Mouse (Mus musculus) telencephalon, adult 2 months (tissue): ENCODE results near the gene Atf7.

Source experiments
- DNase-seq: peaks from one replicate; pipeline ENCODE4 v3.0.0-alpha.2; 2011; ENCODE audit warnings: low read depth, low spot score

The Atf7 gene

GRCm38 (mm10) chr15:102547478-102547877, 77.8 kb downstream of the Atf7 start:
- no peak for DNase-seq

DNA sequence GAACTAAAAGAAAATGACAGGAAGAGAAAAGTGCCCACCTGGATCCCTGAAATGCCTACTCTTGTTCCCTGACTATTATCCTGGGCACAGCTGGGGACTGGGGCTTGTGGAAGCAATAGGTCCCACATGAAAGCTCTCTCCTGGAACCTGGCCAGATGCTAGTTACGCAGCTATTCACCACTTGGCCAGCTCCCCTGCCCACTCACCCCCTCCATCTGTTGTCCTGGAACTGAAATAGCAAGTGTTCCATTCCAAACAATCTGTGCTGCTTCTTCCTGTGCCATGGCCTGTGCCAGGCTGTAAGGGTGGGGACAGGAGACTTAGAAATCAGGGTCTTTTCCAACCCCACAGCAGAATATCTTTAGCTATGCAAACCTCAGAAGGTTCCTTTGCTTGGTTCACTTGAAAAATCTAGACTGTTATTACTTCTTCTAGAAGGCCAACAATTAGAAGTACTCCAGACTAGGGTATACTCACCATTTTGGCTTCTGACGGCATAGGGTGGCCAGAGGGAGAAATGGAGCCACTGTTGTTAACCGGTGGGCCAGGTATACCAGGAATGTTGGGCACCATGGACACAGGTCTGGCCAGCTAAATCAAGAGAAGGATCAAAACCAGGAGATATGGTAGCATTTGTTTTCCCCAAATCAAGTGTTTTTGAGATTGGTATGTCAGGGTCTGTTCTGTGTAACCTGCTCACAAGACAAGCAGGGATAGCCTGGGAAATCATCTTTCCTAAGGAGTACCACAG, 78.4 kb downstream of the Atf7 start:
- peak; percentile 91 for DNase-seq

GRCm38 (mm10) chr15:102546246-102546645, 79.0 kb downstream of the Atf7 start:
- DNase-seq = no peak

DNA sequence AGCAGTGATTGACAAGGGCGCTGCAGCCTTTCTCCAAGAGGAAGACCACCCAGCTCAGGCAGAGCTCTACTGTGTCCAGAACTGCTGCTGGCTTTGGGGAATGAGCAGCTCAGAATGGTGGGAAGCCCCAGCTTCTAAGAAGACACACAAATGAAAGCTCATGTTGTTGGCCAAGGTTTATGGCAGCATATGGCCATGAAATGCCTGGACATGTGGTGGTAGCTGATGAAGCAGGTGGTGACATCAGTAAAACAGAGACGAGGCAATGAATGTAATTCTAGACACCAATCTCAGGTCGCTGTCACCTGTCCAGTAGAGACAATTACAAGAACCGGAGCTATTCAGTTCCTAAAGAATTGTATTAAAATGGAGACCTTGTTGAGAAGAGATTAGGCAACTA, 80.5 kb downstream of the Atf7 start:
- no peak for DNase-seq

DNA sequence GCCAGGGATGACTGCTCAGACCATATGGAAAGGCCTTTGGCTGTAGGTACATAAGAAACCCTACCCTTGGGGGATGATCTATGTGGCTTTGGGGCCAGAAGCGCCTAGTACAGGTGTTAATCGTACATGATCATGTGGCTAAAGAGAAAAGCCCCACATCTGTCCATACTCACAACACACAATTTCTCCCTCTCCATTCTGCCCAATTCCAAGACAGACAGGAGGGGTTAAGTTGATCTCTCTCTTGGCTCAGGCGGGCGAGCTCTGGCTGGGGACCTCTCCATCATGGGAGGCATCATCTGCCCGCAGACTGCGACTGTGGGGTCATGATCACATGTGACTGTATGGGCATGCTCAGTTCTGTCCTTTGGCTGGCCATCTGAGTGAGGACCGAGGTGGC, 91.3 kb downstream of the Atf7 start:
- DNase-seq = no peak

DNA sequence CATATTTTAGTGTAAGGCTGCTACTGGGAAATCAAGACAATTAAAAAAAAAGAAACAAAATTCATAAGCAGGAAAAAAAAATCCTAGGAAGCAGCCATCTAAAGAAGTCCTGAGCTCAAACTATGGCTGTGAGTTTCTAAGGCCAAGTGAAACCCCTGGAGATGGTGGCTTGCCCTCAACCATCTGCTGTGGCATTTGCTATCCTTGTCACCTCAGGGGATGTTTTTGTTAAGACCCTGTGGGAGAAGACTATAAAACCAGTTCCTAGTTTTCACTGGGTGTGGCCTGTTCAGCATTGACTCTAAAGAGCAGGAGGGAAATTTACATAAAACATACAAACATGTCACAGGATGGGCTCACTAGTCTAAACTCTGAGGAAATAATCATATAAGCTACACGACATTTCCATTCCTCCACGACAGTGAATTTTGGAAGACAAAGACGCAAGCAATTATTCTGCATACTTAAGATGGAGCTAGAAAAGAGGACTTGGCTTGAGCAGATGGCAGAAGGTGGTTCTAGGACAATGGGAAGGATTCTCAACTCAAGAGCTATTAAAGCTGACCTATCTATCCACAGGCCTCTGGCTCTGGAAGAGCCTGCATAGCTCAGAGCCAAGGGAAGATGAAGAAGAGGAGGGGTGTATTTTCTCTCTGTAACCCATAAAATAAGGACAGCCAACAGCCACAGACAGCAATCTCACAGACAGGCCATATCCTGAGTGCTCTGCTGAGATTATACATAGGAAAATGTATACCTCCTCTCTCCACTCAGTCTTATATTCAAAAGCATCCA, 93.0 kb downstream of the Atf7 start:
- no peak for DNase-seq

- no peak for DNase-seq
These were observed 93.7 kb downstream of the Atf7 start for GRCm38 (mm10) chr15:102531586-102531985.

GRCm38 (mm10) chr15:102530566-102530965, 94.7 kb downstream of the Atf7 start:
- no peak for DNase-seq

GRCm38 (mm10) chr15:102528396-102528795, 96.9 kb downstream of the Atf7 start:
- DNase-seq = no peak

DNA sequence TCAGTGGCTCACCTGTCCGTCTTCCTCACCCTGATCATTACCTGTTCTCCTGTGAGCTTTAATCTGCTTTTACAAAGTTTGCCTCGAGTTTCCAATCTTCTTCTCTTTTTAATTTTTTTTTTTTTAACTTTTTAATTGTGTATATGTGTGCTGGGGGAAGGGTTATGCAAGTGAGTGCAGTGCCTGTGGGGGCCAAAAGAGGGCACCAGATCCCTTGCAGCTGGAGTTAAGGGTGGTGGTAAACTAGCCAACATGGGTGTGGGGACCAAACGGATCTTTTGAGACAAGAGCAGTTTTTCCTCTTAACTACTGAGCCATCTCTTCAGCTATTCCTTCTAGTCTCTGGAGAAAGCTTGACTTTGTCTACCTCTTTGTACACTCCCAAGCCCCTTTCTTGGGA, 97.3 kb downstream of the Atf7 start:
- DNase-seq = no peak

DNA sequence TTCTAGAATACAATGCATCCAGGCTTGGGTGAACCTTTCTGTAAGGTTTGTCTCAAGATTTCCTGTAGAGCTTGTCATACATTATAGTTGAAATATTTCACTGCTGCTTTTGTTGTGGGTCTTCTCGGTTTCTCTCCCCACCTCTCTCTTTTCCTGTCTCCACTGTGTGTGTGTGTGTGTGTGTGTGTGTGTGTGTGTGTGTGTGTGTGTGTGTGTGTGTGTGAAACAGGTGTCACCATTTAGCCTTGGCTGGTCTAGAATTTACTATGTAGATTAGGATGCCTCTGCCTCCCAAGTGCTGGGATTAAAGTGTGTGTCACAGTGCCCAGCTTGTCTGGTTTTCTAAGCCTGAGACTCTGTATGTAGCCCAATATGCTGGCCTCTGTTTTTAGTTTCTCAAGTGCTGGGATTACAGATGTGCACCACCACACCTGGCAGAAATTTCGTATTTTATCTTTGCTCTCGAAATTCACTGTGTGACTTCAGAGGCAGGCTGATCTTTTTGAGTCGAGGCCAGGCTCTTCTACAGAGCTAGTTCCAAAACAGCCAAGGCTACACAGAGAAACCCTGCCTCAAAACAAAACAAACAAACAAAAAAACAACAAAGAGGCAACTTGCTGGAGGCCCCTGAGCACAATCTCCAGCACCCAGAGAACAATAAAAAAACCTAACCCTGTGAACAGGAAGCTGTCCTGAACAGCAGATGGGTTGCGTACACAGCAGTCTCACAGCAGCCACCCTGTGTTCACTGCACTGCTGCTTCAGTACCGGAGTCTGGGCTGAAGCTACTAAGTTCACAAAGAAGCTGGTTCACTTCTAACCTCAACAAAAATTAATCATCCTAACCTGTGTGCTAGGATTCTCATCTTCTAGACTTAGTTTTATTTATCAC, 98.9 kb downstream of the Atf7 start:
- no peak for DNase-seq

- DNase-seq = no peak
These were observed 100.3 kb downstream of the Atf7 start, which contains the start of gene Npff for GRCm38 (mm10) chr15:102524892-102525485. TSS of gene Npff (minus strand) at chr15:102524942.

DNA sequence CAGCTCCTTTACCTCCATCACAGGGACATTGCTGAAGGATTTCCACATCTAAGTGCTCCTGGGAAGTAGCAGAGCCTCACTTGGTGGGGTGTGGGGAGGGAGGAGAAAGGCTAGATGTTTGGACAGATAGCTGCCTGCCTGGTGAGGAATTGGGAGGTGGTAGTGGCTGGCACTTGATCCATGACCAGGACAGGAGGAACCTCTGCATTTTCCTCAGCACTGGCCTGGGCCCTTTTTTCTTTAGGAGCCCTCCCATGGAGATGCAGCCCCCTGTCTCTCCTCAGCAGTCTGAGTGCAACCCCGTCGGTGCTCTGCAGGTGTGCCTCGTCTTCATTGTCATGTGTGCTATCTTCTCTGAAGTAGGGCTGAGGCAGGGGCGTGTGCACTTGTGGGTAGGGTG, 103.8 kb downstream of the Atf7 start:
- no peak for DNase-seq

GRCm38 (mm10) chr15:102520416-102520815, 104.8 kb downstream of the Atf7 start:
- no peak for DNase-seq

DNA sequence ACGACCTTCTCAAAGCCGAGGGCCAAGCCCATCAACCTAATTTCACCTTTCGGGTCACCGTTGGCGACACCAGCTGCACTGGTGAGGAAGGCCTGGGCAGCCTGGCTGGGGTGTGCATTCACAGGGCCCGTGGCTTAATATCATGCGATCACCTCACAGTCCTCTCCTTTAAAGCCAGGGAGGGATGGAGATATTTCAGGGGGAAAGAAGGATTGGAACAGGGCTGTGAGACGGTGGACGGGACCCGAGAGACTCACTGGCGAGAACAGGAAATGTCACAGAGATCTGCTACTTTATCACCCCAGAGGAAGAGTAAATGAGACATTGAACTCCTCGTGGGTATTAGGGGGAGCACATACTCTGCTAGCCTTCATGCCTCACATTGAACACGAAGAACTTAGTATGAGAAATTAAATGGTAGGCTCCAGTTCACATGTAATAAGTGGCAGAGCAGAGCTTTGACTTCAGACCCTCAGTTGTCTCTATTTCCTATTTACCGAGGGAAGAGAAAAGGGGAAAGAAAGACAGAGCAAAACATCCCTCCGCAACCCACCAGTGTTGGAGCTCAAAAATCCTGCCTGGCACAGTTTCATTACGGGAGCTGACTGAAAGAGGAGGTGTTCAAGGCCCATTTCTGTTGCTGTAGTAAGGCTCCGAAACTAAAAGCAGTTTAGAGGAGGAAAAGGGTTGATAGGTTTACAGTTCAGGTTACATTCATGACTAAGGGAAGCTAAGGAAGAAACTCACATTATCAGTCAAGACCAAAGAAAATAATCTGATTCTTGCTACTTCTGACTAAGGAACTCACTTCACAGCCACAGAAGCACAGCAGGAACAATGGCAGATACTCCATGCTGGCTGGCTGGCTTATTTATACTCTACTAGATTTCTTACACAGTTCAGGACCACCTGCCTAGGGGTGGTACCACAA, 105.8 kb downstream of the Atf7 start:
- no peak for DNase-seq

DNA sequence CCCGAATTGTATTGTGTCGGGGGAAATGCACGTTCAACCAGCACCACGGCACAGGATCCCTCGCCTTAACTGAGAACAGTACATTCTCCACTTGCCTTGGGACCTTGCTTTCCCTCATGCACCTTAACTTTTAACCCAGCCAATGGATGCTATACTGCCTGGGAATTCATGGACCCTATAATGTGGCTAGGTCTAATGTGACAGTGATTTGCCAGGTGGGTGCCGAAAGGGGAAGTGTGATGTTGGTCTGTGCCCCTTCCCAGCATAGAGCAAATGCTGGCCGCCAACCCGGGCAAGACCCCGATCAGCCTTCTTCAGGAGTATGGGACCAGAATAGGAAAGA, 106.4 kb downstream of the Atf7 start:
- DNase-seq = no peak

GRCm38 (mm10) chr15:102517976-102518858, 107.0 kb downstream of the Atf7 start, which contains the start of gene Tarbp2:
TSS of gene Tarbp2 (plus strand) at chr15:102518192.
- peak; percentile 100 for DNase-seq

DNA sequence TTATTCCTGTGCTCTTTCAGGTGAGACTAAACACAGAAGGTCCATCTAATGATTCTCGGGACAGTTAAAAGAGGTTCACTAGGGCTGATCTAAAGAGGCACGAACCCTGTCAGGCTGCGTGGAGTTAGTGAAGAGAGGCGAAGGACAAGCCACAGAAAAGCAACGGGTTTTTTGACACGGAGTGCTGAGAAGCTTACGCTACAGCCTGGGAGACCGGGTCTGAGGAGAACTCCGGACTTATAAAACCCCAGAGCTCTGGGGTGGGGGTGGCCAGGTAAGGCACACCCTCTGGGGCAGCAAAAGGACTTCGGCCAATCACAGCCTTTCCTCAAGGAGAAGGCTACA, 107.7 kb downstream of the Atf7 start:
- DNase-seq = no peak

DNA sequence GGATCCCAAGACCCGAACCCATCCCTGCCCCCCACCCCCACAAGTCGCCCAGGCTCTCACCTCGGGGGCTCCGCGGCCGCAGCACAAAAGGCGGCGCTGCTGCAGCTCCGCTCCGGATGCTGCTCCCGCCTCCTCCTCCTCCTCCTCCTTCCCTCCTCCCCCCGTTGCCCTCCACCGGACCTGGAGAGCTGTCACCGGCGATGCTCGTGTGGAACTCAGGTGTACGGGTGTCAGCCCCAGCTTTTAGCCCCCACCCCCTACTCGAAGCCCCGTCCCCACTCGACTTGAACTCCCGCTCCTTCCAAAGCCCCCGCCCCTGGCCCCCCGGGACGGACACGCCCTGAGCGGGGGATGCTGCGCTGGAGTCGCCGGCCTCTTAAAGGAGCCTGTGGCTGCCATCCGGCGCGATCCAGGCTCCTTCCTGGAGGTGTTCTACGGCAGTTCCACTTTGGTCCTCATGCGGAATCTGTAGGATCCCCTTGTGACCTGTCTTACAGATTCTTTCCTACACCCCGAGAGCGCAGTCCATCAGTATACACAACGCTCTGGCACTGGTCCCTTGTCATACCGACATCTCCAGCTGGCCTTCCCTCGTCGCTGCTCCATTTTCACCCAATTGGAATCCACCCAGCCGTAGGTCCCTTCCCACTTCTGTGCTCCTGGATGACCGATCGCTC, 108.4 kb downstream of the Atf7 start, which contains the start of gene Map3k12:
Map3k12 (minus strand) TSS at position 337 of the 677 bp plus-strand sequence.
- DNase-seq = peak; percentile 77
